Mouse (Mus musculus) liver, embryonic 15.5 days (tissue): ENCODE results near the gene Negr1. TPM values are rescaled to one million over a fixed set of nuclear protein-coding genes. Genes with fewer than 3 reads are reported as not detected.

Source experiments
- ATAC-seq: fragments of 200-750 bp; cut with Nextera tagmentation; 2 replicates; pipeline ENCODE4 v1.8.0; 2017; ENCODE audit warnings: moderate number of reproducible peaks, mild to moderate bottlenecking, moderate library complexity; ENCODE audit not compliant: insufficient read depth
- H3K27ac ChIP-seq: fragments of 300-500 bp; sonication (generic); replicated peaks from 2 replicates; pipeline ENCODE4 v1.5.1; 2015; ENCODE audit warnings: mild to moderate bottlenecking, inconsistent platforms
- H3K27me3 ChIP-seq: fragments of 300-500 bp; sonication (generic); 2 replicates; pipeline ENCODE4 v1.6.1; 2015; ENCODE audit warnings: mild to moderate bottlenecking, inconsistent platforms
- H3K36me3 ChIP-seq: fragments of 300-500 bp; sonication (generic); replicated peaks from 2 replicates; pipeline ENCODE4 v1.6.1; 2015; ENCODE audit warnings: moderate library complexity, mild to moderate bottlenecking, inconsistent platforms
- H3K4me1 ChIP-seq: fragments of 300-500 bp; sonication (generic); replicated peaks from 2 replicates; pipeline ENCODE4 v1.6.1; 2015; ENCODE audit warnings: inconsistent platforms
- H3K4me2 ChIP-seq: fragments of 300-500 bp; sonication (generic); 2 replicates; pipeline ENCODE4 v1.6.1; 2015; ENCODE audit warnings: moderate library complexity, mild to moderate bottlenecking, inconsistent platforms
- H3K4me3 ChIP-seq: fragments of 300-500 bp; sonication (generic); replicated peaks from 2 replicates; pipeline ENCODE4 v1.5.1; 2015; ENCODE audit warnings: mild to moderate bottlenecking, inconsistent platforms
- H3K9ac ChIP-seq: fragments of 300-500 bp; sonication (generic); 2 replicates; pipeline ENCODE4 v1.6.1; 2015; ENCODE audit warnings: moderate library complexity, mild to moderate bottlenecking, inconsistent platforms
- H3K9me3 ChIP-seq: fragments of 300-500 bp; sonication (generic); replicated peaks from 2 replicates; pipeline ENCODE4 v1.6.1; 2016; ENCODE audit warnings: inconsistent platforms
- WGBS: fragments of 180-500 bp; shearing (Covaris S2); methylation state at CpG from one replicate; pipeline ENCODE4 v1.1.7; 2015; ENCODE audit warnings: mixed read lengths; ENCODE audit not compliant: insufficient replicate concordance; 5-methylcytosine and 5-hydroxymethylcytosine counted together
- polyA plus RNA-seq: library from polyadenylated mRNA; unstranded; fragments of >200 nt; fragmentation: Nextera tagmentation; extraction: Ambion mirVana; gene quantifications from 2 replicates; pipeline ENCODE4 v1.2.1, GENCODE M21; 2015

Gene Negr1
- polyA plus RNA-seq, 1 experiment from 2014 or later = 0.08 TPM

GRCm38 (mm10) chr3:156958640-156959039 is 397.0 kb downstream of the Negr1 start:
- Histone ChIP-seq H3K27me3 (no peaks in the 10 kb centered on the region), H3K4me3 (no peak overlapping the region), H3K9ac (no peak overlapping the region), H3K27ac (no peak overlapping the region), H3K9me3 (no peaks in the 10 kb centered on the region), H3K4me1 (no peaks in the 10 kb centered on the region), H3K36me3 (no peaks in the 10 kb centered on the region), H3K4me2 (no peak overlapping the region)
- ATAC-seq = no peak
- 79% methylated on average over 7 of the region's 7 CpGs for WGBS

- no peaks in the 10 kb centered on the region for H3K4me1 ChIP-seq
- ATAC-seq = no peak
- no peak overlapping the region for H3K27ac ChIP-seq
- no peaks in the 10 kb centered on the region for H3K9me3 ChIP-seq
- no peaks in the 10 kb centered on the region for H3K36me3 ChIP-seq
- 59% methylated on average over 2 of the region's 2 CpGs for WGBS
- no peak overlapping the region for H3K9ac ChIP-seq
- H3K4me2 ChIP-seq = no peak overlapping the region
- H3K27me3 ChIP-seq = no peaks in the 10 kb centered on the region
- H3K4me3 ChIP-seq = no peak overlapping the region
Measured at GRCm38 (mm10) chr3:156968764-156969163, 407.2 kb downstream of the Negr1 start.

GRCm38 (mm10) chr3:156971104-156971503 is 409.5 kb downstream of the Negr1 start:
- no peaks in the 10 kb centered on the region for H3K9me3 ChIP-seq
- no peak overlapping the region for H3K9ac ChIP-seq
- 41% methylated on average over 2 of the region's 2 CpGs for WGBS
- no peaks in the 10 kb centered on the region for H3K36me3 ChIP-seq
- no peak overlapping the region for H3K27ac ChIP-seq
- no peak for ATAC-seq
- no peak overlapping the region for H3K4me3 ChIP-seq
- H3K4me1 ChIP-seq = no peaks in the 10 kb centered on the region
- H3K4me2 ChIP-seq = no peak overlapping the region
- no peaks in the 10 kb centered on the region for H3K27me3 ChIP-seq

GRCm38 (mm10) chr3:156976816-156977215 is 415.2 kb downstream of the Negr1 start:
- Histone ChIP-seq H3K4me3 (no peak overlapping the region), H3K27ac (no peak overlapping the region), H3K27me3 (no peaks in the 10 kb centered on the region), H3K9me3 (no peaks in the 10 kb centered on the region), H3K4me2 (no peak overlapping the region), H3K36me3 (no peaks in the 10 kb centered on the region), H3K9ac (no peak overlapping the region), H3K4me1 (no peaks in the 10 kb centered on the region)
- WGBS = 30% methylated on average over 2 of the region's 2 CpGs
- no peak for ATAC-seq

GRCm38 (mm10) chr3:156980042-156980716 is 418.6 kb downstream of the Negr1 start:
- Histone ChIP-seq H3K4me2 (no peak overlapping the region), H3K4me3 (no peak overlapping the region), H3K9me3 (no peaks in the 10 kb centered on the region), H3K4me1 (no peaks in the 10 kb centered on the region), H3K36me3 (no peaks in the 10 kb centered on the region), H3K27ac (no peak overlapping the region), H3K27me3 (no peaks in the 10 kb centered on the region), H3K9ac (no peak overlapping the region)
- no peak for ATAC-seq
- WGBS = 68% methylated on average over 11 of the region's 11 CpGs

- Histone ChIP-seq H3K36me3 (no peaks in the 10 kb centered on the region), H3K9me3 (no peaks in the 10 kb centered on the region), H3K4me3 (no peak overlapping the region), H3K4me1 (no peaks in the 10 kb centered on the region), H3K4me2 (no peak overlapping the region), H3K9ac (no peak overlapping the region), H3K27me3 (no peaks in the 10 kb centered on the region), H3K27ac (no peak overlapping the region)
- WGBS = 63% methylated on average over 4 of the region's 4 CpGs
- ATAC-seq = no peak
Measured at GRCm38 (mm10) chr3:156982102-156982501, 420.5 kb downstream of the Negr1 start.

- Histone ChIP-seq H3K27me3 (no peaks in the 10 kb centered on the region), H3K4me1 (no peaks in the 10 kb centered on the region), H3K9me3 (no peaks in the 10 kb centered on the region), H3K9ac (no peak overlapping the region), H3K27ac (no peak overlapping the region), H3K4me2 (no peak overlapping the region), H3K36me3 (no peaks in the 10 kb centered on the region), H3K4me3 (no peak overlapping the region)
- ATAC-seq = no peak
- 70% methylated on average over 3 of the region's 3 CpGs for WGBS
Measured at GRCm38 (mm10) chr3:156987113-156987512, 425.5 kb downstream of the Negr1 start.

GRCm38 (mm10) chr3:156992171-156992570 is 430.6 kb downstream of the Negr1 start:
- Histone ChIP-seq H3K27me3 (no peaks in the 10 kb centered on the region), H3K9me3 (no peaks in the 10 kb centered on the region), H3K4me2 (no peak overlapping the region), H3K27ac (no peak overlapping the region), H3K4me3 (no peak overlapping the region), H3K4me1 (no peaks in the 10 kb centered on the region), H3K9ac (no peak overlapping the region), H3K36me3 (no peaks in the 10 kb centered on the region)
- ATAC-seq = no peak
- 32% methylated on average over 2 of the region's 2 CpGs for WGBS

GRCm38 (mm10) chr3:156992811-156993210 is 431.2 kb downstream of the Negr1 start:
- 41% methylated on average over 1 of the region's 1 CpGs for WGBS
- no peak for ATAC-seq
- Histone ChIP-seq H3K9ac (no peak overlapping the region), H3K4me3 (no peak overlapping the region), H3K27me3 (no peaks in the 10 kb centered on the region), H3K4me1 (no peaks in the 10 kb centered on the region), H3K9me3 (no peaks in the 10 kb centered on the region), H3K4me2 (no peak overlapping the region), H3K36me3 (no peaks in the 10 kb centered on the region), H3K27ac (no peak overlapping the region)

GRCm38 (mm10) chr3:156999177-156999808 is 437.7 kb downstream of the Negr1 start:
- no peak overlapping the region for H3K4me2 ChIP-seq
- no peak overlapping the region for H3K9ac ChIP-seq
- H3K4me3 ChIP-seq = no peak overlapping the region
- no peaks in the 10 kb centered on the region for H3K27me3 ChIP-seq
- H3K36me3 ChIP-seq = no peaks in the 10 kb centered on the region
- no peak for ATAC-seq
- WGBS = 48% methylated on average over 5 of the region's 5 CpGs
- H3K4me1 ChIP-seq = 0 out of 2 replicates have a peak, but pooled peaks cover 4% of the 10 kb centered on the region
- no peaks in the 10 kb centered on the region for H3K9me3 ChIP-seq
- no peak overlapping the region for H3K27ac ChIP-seq

- no peak overlapping the region for H3K4me2 ChIP-seq
- no peak overlapping the region for H3K27ac ChIP-seq
- H3K4me1 ChIP-seq = no peaks in the 10 kb centered on the region
- no peaks in the 10 kb centered on the region for H3K36me3 ChIP-seq
- H3K9me3 ChIP-seq = no peaks in the 10 kb centered on the region; the same call in 1 of the 2 replicates
- no peak overlapping the region for H3K9ac ChIP-seq
- H3K4me3 ChIP-seq = no peak overlapping the region
- 28% methylated on average over 2 of the region's 2 CpGs for WGBS
- H3K27me3 ChIP-seq = no peaks in the 10 kb centered on the region
- no peak for ATAC-seq
Measured at GRCm38 (mm10) chr3:157021632-157022031, 460.0 kb downstream of the Negr1 start.

GRCm38 (mm10) chr3:157024580-157024979 is 463.0 kb downstream of the Negr1 start:
- Histone ChIP-seq H3K4me3 (no peak overlapping the region), H3K4me2 (no peak overlapping the region), H3K27ac (no peak overlapping the region), H3K36me3 (no peaks in the 10 kb centered on the region), H3K4me1 (no peaks in the 10 kb centered on the region), H3K27me3 (no peaks in the 10 kb centered on the region), H3K9ac (no peak overlapping the region), H3K9me3 (no peaks in the 10 kb centered on the region)
- no peak for ATAC-seq
- 61% methylated on average over 6 of the region's 6 CpGs for whole genome bisulfite sequencing
